In the genomic region with DNA sequence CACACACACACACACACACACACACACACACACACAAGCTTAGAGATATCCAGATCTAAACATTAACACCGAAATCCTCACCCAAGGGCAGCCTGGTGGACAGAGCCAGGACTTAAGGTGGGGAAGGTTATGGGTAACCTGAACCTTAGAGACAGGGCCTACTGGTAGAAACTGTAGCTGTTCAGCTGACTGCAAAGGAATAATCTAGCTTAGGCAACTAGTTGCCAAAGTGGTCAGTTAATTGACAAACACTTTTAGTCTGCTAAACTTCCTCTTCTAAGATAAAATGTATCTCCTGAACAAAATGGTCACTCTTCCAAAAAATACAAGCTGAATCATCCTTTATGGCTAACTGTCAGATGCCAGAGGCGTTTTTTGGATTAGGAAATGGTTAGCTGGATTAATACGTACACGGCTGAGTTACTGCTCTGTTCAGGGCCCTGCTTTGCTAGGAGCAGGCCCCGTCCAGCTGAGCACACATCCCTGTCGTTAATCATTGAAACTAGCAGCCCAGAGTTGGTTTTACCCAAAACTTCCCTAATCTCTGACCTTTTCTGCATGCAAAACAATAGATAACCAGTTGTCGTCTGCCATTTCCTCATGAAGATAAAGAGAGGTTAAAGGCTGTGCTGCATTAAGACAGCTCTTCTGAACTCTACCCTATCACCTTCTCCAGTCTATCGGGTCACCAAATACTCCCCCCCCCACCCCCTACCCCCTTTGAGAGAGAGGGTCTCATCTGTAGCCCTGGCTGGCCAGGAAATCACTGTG, we compare ENCODE assay signal across 22 mouse cellular contexts. TPM values are rescaled to one million over a fixed set of nuclear protein-coding genes. Genes with fewer than 3 reads are reported as not detected.
DNase-seq lines count a peak whose midpoint lies in the region; ATAC-seq and TF ChIP-seq lines count a peak whose summit lies in the region.
"Had no signal": no experiment of that assay in that cellular context is flagged by ENCODE, and none has a peak within 500 bp of the region (broad histone marks: within the 10 kb centered on the region; RNA-seq: fewer than 3 reads in every experiment).

No protein-coding gene starts in this region.

- no peaks in the 10 kb centered on the region for H3K9me3 ChIP-seq in MEL (replicated peaks; ENCODE audit: insufficient read depth, low read length)
- H3K9me3 ChIP-seq in liver, embryonic 12.5 days (replicated peaks) = no peaks in the 10 kb centered on the region
- H3K9me3 ChIP-seq: forebrain, embryonic 13.5 days; limb, embryonic 15.5 days had no signal

- peak; percentile 72 for DNase-seq in MEL (ENCODE audit: low read depth, low spot score)
- DNase-seq in lung, postnatal 10 days = no peak
- DNase-seq in natural killer cell, adult 2 months (ENCODE audit: low spot score in 2 of 2) = no peak
- DNase-seq in thymus, postnatal 36 days = no peak
- DNase-seq: adrenal gland, adult 8-10 months; cerebellum, adult 8-10 months; kidney, adult 18-20 months; kidney, postnatal 25 days; right cerebral cortex, postnatal 25 days had no signal

- no peaks in the 10 kb centered on the region for H3K27me3 ChIP-seq in MEL (ENCODE audit: control insufficient read depth in 1 of 2, insufficient read depth in 2 of 2, low read length in 2 of 2)
- H3K27me3 ChIP-seq in liver, embryonic 12.5 days (replicated peaks) = peaks cover 11% of the 10 kb centered on the region; the same call in 1 of the 2 replicates
- H3K27me3 ChIP-seq: forebrain, embryonic 13.5 days; limb, embryonic 15.5 days had no signal

- TF ChIP-seq POLR2A in MEL (IDR thresholded peaks at IDR 0.05; ENCODE audit: control insufficient read depth in 1 of 2, insufficient read depth in 1 of 2, low read depth in 1 of 2, low read length in 2 of 2, poor library complexity in 1 of 2) = no peak
- no peak for TF ChIP-seq POLR2A in bone marrow, adult 2 months (IDR thresholded peaks at IDR 0.05; ENCODE audit: borderline replicate concordance, control insufficient read depth, low read depth, low read length)

- H3K4me2 ChIP-seq in liver, embryonic 12.5 days = 0 out of 2 replicates have a peak overlapping the region, but pooled peaks have one; percentile 1
- H3K4me2 ChIP-seq: forebrain, embryonic 13.5 days; limb, embryonic 15.5 days had no signal

- TF ChIP-seq EP300 in MEL (IDR thresholded peaks at IDR 0.05; ENCODE audit: low read depth in 1 of 2, low read length in 2 of 2) = peak; percentile 69 to 79

- H3K36me3 ChIP-seq in MEL (ENCODE audit: control insufficient read depth in 1 of 2, insufficient read depth in 2 of 2, low read length in 2 of 2) = peaks cover 0 to 20% of the 10 kb centered on the region in 2 experiments; a peak in 2 of 4 replicates
- no peaks in the 10 kb centered on the region for H3K36me3 ChIP-seq in liver, embryonic 12.5 days
- H3K36me3 ChIP-seq: limb, embryonic 15.5 days had no signal

- H3K4me3 ChIP-seq in MEL (ENCODE audit: control insufficient read depth in 1 of 2, insufficient read depth in 1 of 2, low read depth in 2 of 2, low read length in 2 of 2) = no peak overlapping the region
- H3K4me3 ChIP-seq in bone marrow, adult 2 months (replicated peaks; ENCODE audit: control insufficient read depth, low read depth, low read length) = no peak overlapping the region
- H3K4me3 ChIP-seq in liver, embryonic 12.5 days = no peak overlapping the region
- H3K4me3 ChIP-seq: forebrain, embryonic 13.5 days; limb, embryonic 15.5 days had no signal

- peak; percentile 79 for ATAC-seq in liver, embryonic 12.5 days
- peak; percentile 86 for ATAC-seq in megakaryocyte progenitor cell, adult 5-6 weeks (replicated peaks; ENCODE audit: poor library complexity)
- ATAC-seq: CD4-positive, CD25-positive, alpha-beta regulatory T cell, adult 4 months; forebrain, embryonic 13.5 days; midbrain, embryonic 16.5 days had no signal

- peak overlapping the region; percentile 36 for H3K27ac ChIP-seq in MEL (ENCODE audit: control insufficient read depth, low read depth, low read length)
- peak overlapping the region; percentile 58; the same call in 1 of the 2 replicates for H3K27ac ChIP-seq in bone marrow, adult 2 months (ENCODE audit: control insufficient read depth, insufficient read depth, low read depth, low read length, poor library complexity)
- H3K27ac ChIP-seq in liver, embryonic 12.5 days = peak overlapping the region; percentile 46; the same call in 1 of the 2 replicates
- H3K27ac ChIP-seq: forebrain, embryonic 13.5 days; limb, embryonic 15.5 days; stomach, postnatal 0 days had no signal

- 24% methylated on average over 8 of the region's 8 CpGs for WGBS in bone marrow, adult 2 months
- 12% methylated on average over 8 of the region's 8 CpGs for WGBS in liver, embryonic 12.5 days (ENCODE audit: insufficient replicate concordance)

- TF ChIP-seq CTCF in MEL (IDR thresholded peaks at IDR 0.05 in 2 of 3, conservative IDR thresholded peaks at IDR 0.05 in 1 of 3; ENCODE audit: control insufficient read depth in 1 of 3, insufficient read depth in 1 of 3, low read depth in 2 of 3, low read length in 3 of 3, poor library complexity in 1 of 3, severe bottlenecking in 1 of 3) = no peak
- no peak for TF ChIP-seq CTCF in bone marrow, adult 2 months (IDR thresholded peaks at IDR 0.05; ENCODE audit: control insufficient read depth, insufficient read depth, low read length)

- no peak overlapping the region for H3K9ac ChIP-seq in MEL (ENCODE audit: control insufficient read depth, low read depth, low read length, poor library complexity, severe bottlenecking)
- no peak overlapping the region for H3K9ac ChIP-seq in liver, embryonic 12.5 days
- H3K9ac ChIP-seq: forebrain, embryonic 13.5 days; limb, embryonic 15.5 days had no signal

- H3K4me1 ChIP-seq in MEL (ENCODE audit: control insufficient read depth in 1 of 2, insufficient read depth in 2 of 2, low read length in 2 of 2) = peaks cover 5 to 40% of the 10 kb centered on the region in 2 experiments
- peaks cover 4% of the 10 kb centered on the region; the same call in 1 of the 2 replicates for H3K4me1 ChIP-seq in bone marrow, adult 2 months (ENCODE audit: control insufficient read depth, insufficient read depth, low read length)
- peaks cover 36% of the 10 kb centered on the region for H3K4me1 ChIP-seq in liver, embryonic 12.5 days

- TF ChIP-seq RAD21 in MEL (IDR thresholded peaks at IDR 0.05; ENCODE audit: low read depth, low read length) = no peak

- no peaks in the 10 kb centered on the region for H3K79me2 ChIP-seq in MEL (ENCODE audit: control insufficient read depth, insufficient read depth, low read length, poor library complexity)

TF ChIP-seq in MEL, 35 proteins besides CTCF, POLR2A, EP300 and RAD21:
- TF ChIP-seq TAL1 (IDR thresholded peaks at IDR 0.05; ENCODE audit: low read length) = peak; percentile 58; the same call in 1 of the 2 replicates
- peak; percentile 51; the same call in 1 of the 2 replicates for TF ChIP-seq MAZ (IDR thresholded peaks at IDR 0.05; ENCODE audit: low read depth, low read length)
- peak; percentile 53; the same call in 1 of the 2 replicates for TF ChIP-seq ETS1 (IDR thresholded peaks at IDR 0.05; ENCODE audit: low read depth, low read length)
- TF ChIP-seq MAX (IDR thresholded peaks at IDR 0.05; ENCODE audit: low read length) = no peak
- TF ChIP-seq SMC3 (IDR thresholded peaks at IDR 0.05; ENCODE audit: low read depth, low read length) = peak; percentile 5; the same call in 1 of the 2 replicates
- no peak for TF ChIP-seq USF2 (IDR thresholded peaks at IDR 0.05; ENCODE audit: borderline replicate concordance in 1 of 2, insufficient read depth in 1 of 2, low read depth in 1 of 2, low read length in 2 of 2)
- TF ChIP-seq KAT2A (conservative IDR thresholded peaks at IDR 0.05; ENCODE audit: low read depth, low read length) = no peak
- TF ChIP-seq RCOR1 (IDR thresholded peaks at IDR 0.05; ENCODE audit: low read depth, low read length) = peak; percentile 72
- TF ChIP-seq MXI1 (IDR thresholded peaks at IDR 0.05; ENCODE audit: low read depth, low read length) = 0 out of 2 replicates have a peak, but pooled peaks have one; percentile 27
- no peak for TF ChIP-seq CHD1 (IDR thresholded peaks at IDR 0.05; ENCODE audit: low read depth, low read length)
- TF ChIP-seq GATA1 (IDR thresholded peaks at IDR 0.05; ENCODE audit: low read depth, low read length) = peak; percentile 82
- no peak for TF ChIP-seq ELF1 (IDR thresholded peaks at IDR 0.05; ENCODE audit: low read depth, low read length)
- TF ChIP-seq NELFE (IDR thresholded peaks at IDR 0.05; ENCODE audit: low read depth, low read length) = no peak
- peak; percentile 79 for TF ChIP-seq TCF12 (IDR thresholded peaks at IDR 0.05; ENCODE audit: low read depth, low read length)

RNA-seq across cellular contexts. Expression of gene Crtam, which starts 54.5 kb away (rescaled TPM):
- total RNA-seq in MEL (2012; rRNA removed) = not detected in 2 replicates
- polyA plus RNA-seq in MEL (2012; ENCODE audit: insufficient read depth in 1 of 2, insufficient read length in 2 of 2, low read depth in 1 of 2, low replicate concordance in 2 of 2, missing spikeins in 1 of 2) = under 1 TPM in 1 of 2 experiments, not detected in 1; 0.04 TPM
- polyA plus RNA-seq in bone marrow, adult 2 months (2011; ENCODE audit: insufficient read depth, insufficient read length, low replicate concordance, missing spikeins) = 1.6 and 6.8 TPM in 2 replicates
- polyA plus RNA-seq in liver, embryonic 12.5 days (2016; fragmentation: Nextera tagmentation; extraction: Ambion mirVana) = 0.11 TPM in 1 of 2 replicates, not detected in the other
- not detected in 2 replicates for total RNA-seq in megakaryocyte progenitor cell, adult 5-6 weeks (2015)
- not detected in 2 replicates for total RNA-seq in megakaryocyte progenitor cell, adult 5-6 weeks (2017)
- total RNA-seq: hematopoietic stem cell, adult 5-6 weeks; layer of hippocampus, postnatal 10 days had no signal
- polyA plus RNA-seq: embryonic facial prominence, embryonic 14.5 days; forebrain, embryonic 13.5 days; heart, embryonic 14.5 days; neural tube, embryonic 11.5 days; stomach, postnatal 0 days had no signal
